Mouse (Mus musculus) E14TG2a.4 (cell line): ENCODE results near the gene Gtf2h4.

ENCODE experiments used
- H3K27me3 ChIP-seq: 2 replicates; pipeline ENCODE4 v1.6.1; 2014; ENCODE audit warnings: low read length, control low read depth; ENCODE audit not compliant: insufficient read depth
- H3K36me3 ChIP-seq: 2 replicates; pipeline ENCODE4 v1.6.1; 2014; ENCODE audit warnings: low read length, control low read depth; ENCODE audit not compliant: insufficient read depth
- H3K4me1 ChIP-seq: replicated peaks from 2 replicates; pipeline ENCODE4 v1.6.1; 2014; ENCODE audit warnings: low read depth, low read length, control low read depth
- H3K4me3 ChIP-seq: replicated peaks from 2 replicates; pipeline ENCODE4 v1.5.1; 2014; ENCODE audit warnings: mild to moderate bottlenecking, low read length
- H3K9me3 ChIP-seq: 2 replicates; pipeline ENCODE4 v1.6.1; 2014; ENCODE audit warnings: low read length, control low read depth
- CTCF ChIP-seq: conservative IDR thresholded peaks from 2 replicates; pipeline ENCODE4 v1.5.1; 2014; ENCODE audit warnings: low read length
- NANOG ChIP-seq: IDR thresholded peaks from 2 replicates; pipeline ENCODE4 v1.6.1; 2014; ENCODE audit warnings: borderline replicate concordance, low read length, mixed read lengths
- POU5F1 ChIP-seq: IDR thresholded peaks from 2 replicates; pipeline ENCODE4 v1.6.1; 2014; ENCODE audit warnings: low read length, borderline replicate concordance

Gtf2h4 gene

DNA sequence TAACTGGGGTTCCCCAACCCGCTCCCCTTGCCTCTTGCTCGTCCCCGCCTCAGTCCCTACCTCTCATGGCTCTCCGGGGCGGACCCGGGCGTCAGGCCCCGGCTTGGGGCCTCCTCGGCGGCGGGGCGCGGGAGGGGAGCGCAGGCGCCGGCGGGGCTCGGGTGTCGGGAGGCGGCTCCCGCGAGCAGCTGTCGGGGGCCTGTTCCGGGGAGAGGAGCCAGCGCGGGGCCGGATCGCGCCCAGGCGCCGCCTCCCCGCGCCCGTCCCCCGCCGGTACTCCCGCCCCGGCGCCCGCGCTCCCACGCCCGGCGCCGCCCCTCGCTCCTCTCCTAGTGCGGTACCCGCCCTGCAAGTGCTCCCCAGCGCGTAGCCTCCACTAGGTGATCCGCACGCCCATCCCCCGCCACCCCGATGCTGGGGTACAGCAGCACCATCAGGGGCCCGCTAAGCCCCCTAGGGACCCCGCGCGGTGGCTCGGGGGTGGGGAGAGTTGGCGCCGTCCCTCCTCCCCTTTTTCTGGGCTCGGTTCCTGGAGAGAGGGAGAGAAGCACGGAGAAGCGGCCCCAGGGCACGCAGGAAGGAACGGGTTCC is 26.9 kb upstream of the Gtf2h4 start:
- TF ChIP-seq NANOG (no peak), POU5F1 (no peak), CTCF (no peak)
- H3K4me1 ChIP-seq = peaks cover 92% of the 10 kb centered on the region
- peaks cover 49% of the 10 kb centered on the region for H3K27me3 ChIP-seq
- no peaks in the 10 kb centered on the region for H3K9me3 ChIP-seq
- H3K4me3 ChIP-seq = peak overlapping the region; percentile 82
- no peaks in the 10 kb centered on the region for H3K36me3 ChIP-seq

GRCm38 (mm10) chr17:35699919-35700318 is 26.4 kb upstream of the Gtf2h4 start:
- H3K27me3 ChIP-seq = peaks cover 48% of the 10 kb centered on the region
- H3K4me3 ChIP-seq = peak overlapping the region; percentile 82
- no peaks in the 10 kb centered on the region for H3K9me3 ChIP-seq
- H3K4me1 ChIP-seq = peaks cover 90% of the 10 kb centered on the region
- TF ChIP-seq NANOG (no peak), CTCF (no peak), POU5F1 (no peak)
- no peaks in the 10 kb centered on the region for H3K36me3 ChIP-seq

GRCm38 (mm10) chr17:35698501-35698883 is 25.0 kb upstream of the Gtf2h4 start:
- H3K4me1 ChIP-seq = peaks cover 80% of the 10 kb centered on the region
- no peaks in the 10 kb centered on the region for H3K9me3 ChIP-seq
- peak overlapping the region; percentile 76 for H3K4me3 ChIP-seq
- TF ChIP-seq CTCF (no peak), NANOG (no peak), POU5F1 (no peak)
- peaks cover 2% of the 10 kb centered on the region for H3K36me3 ChIP-seq
- peaks cover 37% of the 10 kb centered on the region for H3K27me3 ChIP-seq

DNA sequence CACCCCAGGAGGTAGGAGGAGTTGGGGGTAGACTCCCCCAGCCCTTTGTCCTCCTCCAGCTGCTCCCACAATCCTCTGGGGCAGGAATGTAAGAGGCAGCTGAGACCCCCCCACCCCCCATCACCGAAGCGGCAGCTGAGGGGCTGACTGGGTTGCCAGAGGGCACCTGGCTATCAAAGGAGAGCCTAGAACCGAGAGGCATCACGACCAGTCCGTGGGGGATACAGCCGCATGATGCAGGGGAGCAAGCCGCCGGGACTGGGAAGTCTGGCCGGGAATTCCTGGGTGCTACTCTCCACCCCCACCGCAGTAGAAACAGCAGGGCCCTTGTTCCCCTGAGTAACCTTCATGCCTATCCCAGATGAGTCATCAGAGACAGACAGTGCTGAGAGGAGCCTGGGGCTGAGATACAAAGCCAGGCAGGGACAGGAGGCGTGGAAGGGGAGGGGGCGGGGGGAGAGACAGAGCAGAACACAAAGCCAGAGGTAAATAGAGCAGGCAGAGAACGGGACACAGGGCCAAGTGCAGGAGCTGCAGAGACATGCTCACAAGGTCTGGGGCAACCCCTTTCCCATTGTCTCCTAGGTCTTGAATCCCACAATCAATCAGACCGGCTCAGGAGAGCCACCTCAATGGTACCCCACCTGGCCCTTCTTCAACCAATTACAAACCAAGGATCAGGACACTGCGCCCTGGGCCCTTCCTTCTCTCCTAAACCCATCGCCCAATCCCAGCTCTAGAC is 24.4 kb upstream of the Gtf2h4 start:
- TF ChIP-seq NANOG = no peak
- no peak for TF ChIP-seq POU5F1
- no peak for TF ChIP-seq CTCF
- peak overlapping the region; percentile 76 for H3K4me3 ChIP-seq
- H3K36me3 ChIP-seq = peaks cover 8% of the 10 kb centered on the region
- no peaks in the 10 kb centered on the region for H3K9me3 ChIP-seq
- H3K4me1 ChIP-seq = peaks cover 83% of the 10 kb centered on the region
- peaks cover 34% of the 10 kb centered on the region for H3K27me3 ChIP-seq

DNA sequence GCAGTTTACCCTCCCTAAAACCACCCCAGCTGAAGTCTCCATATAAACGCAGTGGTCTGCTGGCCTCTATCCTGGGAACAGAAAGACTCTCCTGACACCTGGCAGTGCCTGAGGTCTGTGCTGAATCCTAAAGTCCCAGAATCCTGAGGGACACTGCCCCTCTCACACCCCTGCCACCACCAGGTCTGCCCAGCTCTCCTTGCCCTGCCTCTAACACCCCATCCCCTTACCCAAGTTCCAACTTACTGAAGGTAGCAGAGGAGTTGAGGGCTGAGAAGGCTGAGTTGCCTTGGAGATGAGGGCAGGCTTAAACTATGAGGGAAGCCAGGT is 23.9 kb upstream of the Gtf2h4 start:
- Histone ChIP-seq H3K4me1 (peaks cover 82% of the 10 kb centered on the region), H3K4me3 (peak overlapping the region; percentile 76), H3K27me3 (peaks cover 30% of the 10 kb centered on the region), H3K36me3 (peaks cover 11% of the 10 kb centered on the region), H3K9me3 (no peaks in the 10 kb centered on the region)
- no peak for TF ChIP-seq NANOG
- no peak for TF ChIP-seq CTCF
- no peak for TF ChIP-seq POU5F1

DNA sequence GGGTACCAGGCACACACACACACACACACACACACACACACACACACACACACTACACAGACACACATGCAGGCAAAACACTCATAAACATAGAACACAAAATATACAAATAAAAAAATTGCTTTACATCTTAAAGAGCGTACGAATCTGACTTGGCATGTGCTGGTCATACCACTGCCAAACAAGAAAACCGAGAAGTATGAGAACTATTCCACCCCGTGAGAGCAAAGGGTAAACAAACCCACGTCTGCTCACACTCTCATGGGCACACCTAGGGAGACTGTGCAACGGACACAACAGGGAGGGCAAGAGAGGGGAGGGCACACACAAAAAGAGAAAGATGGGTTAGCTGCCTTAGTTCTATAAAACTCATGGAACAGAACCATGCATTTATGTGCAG is 23.2 kb upstream of the Gtf2h4 start:
- H3K36me3 ChIP-seq = peaks cover 11% of the 10 kb centered on the region
- H3K9me3 ChIP-seq = no peaks in the 10 kb centered on the region
- TF ChIP-seq NANOG (no peak), POU5F1 (no peak), CTCF (no peak)
- peaks cover 23% of the 10 kb centered on the region for H3K27me3 ChIP-seq
- peaks cover 77% of the 10 kb centered on the region for H3K4me1 ChIP-seq
- peak overlapping the region; percentile 76; the same call in 1 of the 2 replicates for H3K4me3 ChIP-seq

DNA sequence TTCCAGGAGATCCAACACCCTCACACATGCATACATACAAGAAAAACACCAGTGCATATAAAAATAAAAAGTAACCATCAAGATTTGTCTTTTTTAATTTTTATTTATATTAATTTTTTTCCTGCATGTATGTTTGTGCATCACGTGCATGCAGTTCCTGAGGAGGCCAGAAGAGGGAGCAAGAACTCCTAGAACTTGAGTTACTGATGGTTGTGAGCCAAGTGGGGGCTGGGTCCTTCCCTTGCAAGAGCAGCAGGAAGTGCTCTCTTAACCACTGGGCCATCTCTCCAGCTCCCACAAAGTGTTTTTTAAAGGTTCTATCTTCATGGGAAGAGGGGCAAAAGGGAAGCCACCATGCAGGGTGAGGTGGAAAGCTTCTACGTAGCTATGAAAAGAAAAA is 21.8 kb upstream of the Gtf2h4 start:
- Histone ChIP-seq H3K4me1 (peaks cover 78% of the 10 kb centered on the region), H3K4me3 (no peak overlapping the region), H3K36me3 (peaks cover 11% of the 10 kb centered on the region), H3K9me3 (no peaks in the 10 kb centered on the region), H3K27me3 (peaks cover 13% of the 10 kb centered on the region)
- TF ChIP-seq CTCF (peak; percentile 93), NANOG (no peak)

- H3K36me3 ChIP-seq = peaks cover 11% of the 10 kb centered on the region
- H3K9me3 ChIP-seq = no peaks in the 10 kb centered on the region
- no peaks in the 10 kb centered on the region for H3K27me3 ChIP-seq
- peaks cover 79% of the 10 kb centered on the region for H3K4me1 ChIP-seq
- H3K4me3 ChIP-seq = no peak overlapping the region
- no peak for TF ChIP-seq NANOG
Measured at GRCm38 (mm10) chr17:35693906-35694305, 20.4 kb upstream of the Gtf2h4 start.

- TF ChIP-seq CTCF = no peak
- no peak for TF ChIP-seq NANOG
- no peak for TF ChIP-seq POU5F1
- H3K36me3 ChIP-seq = peaks cover 22% of the 10 kb centered on the region
Measured at GRCm38 (mm10) chr17:35692368-35692767, 18.8 kb upstream of the Gtf2h4 start.

More at GRCm38 (mm10) chr17:35692368-35692767, 18.8 kb upstream of the Gtf2h4 start:
- no peak overlapping the region for H3K4me3 ChIP-seq
- peaks cover 74% of the 10 kb centered on the region for H3K4me1 ChIP-seq
- H3K27me3 ChIP-seq = no peaks in the 10 kb centered on the region
- H3K9me3 ChIP-seq = no peaks in the 10 kb centered on the region
